Mouse (Mus musculus) midbrain, embryonic 14.5 days (tissue): ENCODE measurements at regions not wholly inside any gene's neighbourhood (a gene's known extent, or its start where the extent isn't known, plus 50 kb on each side); places are given as distances from the start of the nearest gene placed in this dataset.
"Not testable (repeated sequence)": the region's sequence is repeated elsewhere in the genome, so short reads cannot be mapped to it uniquely, and the experiment has no call there.

ENCODE experiments used
- ATAC-seq: fragments of 200-750 bp; cut with Nextera tagmentation; 2 replicates; pipeline ENCODE4 v1.8.0; 2017; ENCODE audit warnings: moderate number of reproducible peaks, moderate library complexity; ENCODE audit not compliant: low FRiP score, low TSS enrichment
- DNase-seq: peaks from one replicate; pipeline ENCODE4 v3.0.0-alpha.2; 2015
- H3K27ac ChIP-seq: fragments of 300-500 bp; sonication (generic); replicated peaks from 2 replicates; pipeline ENCODE4 v1.5.1; 2014; ENCODE audit warnings: mild to moderate bottlenecking, low read depth, low read length, moderate library complexity
- H3K27me3 ChIP-seq: fragments of 300-500 bp; sonication (generic); 2 replicates; pipeline ENCODE4 v1.6.1; 2014; ENCODE audit warnings: low read length, control low read depth, mixed read lengths; ENCODE audit not compliant: control insufficient read depth, insufficient read depth
- H3K36me3 ChIP-seq: fragments of 300-500 bp; sonication (generic); 2 replicates; pipeline ENCODE4 v1.6.1; 2014; ENCODE audit warnings: low read length, control low read depth; ENCODE audit not compliant: control insufficient read depth, insufficient read depth
- H3K4me1 ChIP-seq: fragments of 300-500 bp; sonication (generic); 2 replicates; pipeline ENCODE4 v1.6.1; 2014; ENCODE audit warnings: mild to moderate bottlenecking, antibody characterized with exemption, low read length, control low read depth; ENCODE audit not compliant: control insufficient read depth, insufficient read depth
- H3K4me2 ChIP-seq: fragments of 300-500 bp; sonication (generic); 2 replicates; pipeline ENCODE4 v1.6.1; 2014; ENCODE audit warnings: mild to moderate bottlenecking, low read length, moderate library complexity
- H3K4me3 ChIP-seq: fragments of 300-500 bp; sonication (generic); replicated peaks from 2 replicates; pipeline ENCODE4 v1.5.1; 2014; ENCODE audit warnings: low read depth, low read length
- H3K9ac ChIP-seq: fragments of 300-500 bp; sonication (generic); replicated peaks from 2 replicates; pipeline ENCODE4 v1.6.1; 2014; ENCODE audit warnings: mild to moderate bottlenecking, low read length, moderate library complexity
- H3K9me3 ChIP-seq: fragments of 300-500 bp; sonication (generic); 2 replicates; pipeline ENCODE4 v1.6.1; 2016; ENCODE audit warnings: low read length, control low read depth, mixed read lengths; ENCODE audit not compliant: control insufficient read depth
- WGBS: fragments of 180-500 bp; shearing (Covaris S2); extraction: QIAGEN DNeasy Blood & Tissue Kit; methylation state at CpG from one replicate; pipeline ENCODE4 v1.1.7; 2014; 5-methylcytosine and 5-hydroxymethylcytosine counted together

DNA sequence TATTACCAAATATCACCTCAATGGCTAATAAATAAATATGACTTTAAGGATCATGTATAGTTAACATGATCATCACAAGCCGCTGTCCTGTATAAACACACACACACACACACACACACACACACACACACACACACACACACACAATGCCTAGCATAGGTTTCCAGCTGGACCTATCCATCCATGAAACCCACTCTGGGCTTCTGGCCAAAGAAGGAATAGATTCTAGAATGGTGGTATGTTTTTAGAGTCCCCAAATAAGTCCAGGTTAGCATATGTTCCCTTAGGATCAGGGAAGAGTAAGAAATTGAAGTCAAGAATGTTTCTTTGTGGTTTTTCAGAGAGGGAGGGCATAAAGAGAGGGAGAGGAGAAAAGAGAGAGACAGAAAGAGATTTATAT is 110.6 kb upstream of the Ndn start:
- no peak overlapping the region for H3K4me2 ChIP-seq
- no peaks in the 10 kb centered on the region for H3K27me3 ChIP-seq
- 59% methylated on average over 1 of the region's 1 CpGs for WGBS
- peak; percentile 19 for DNase-seq
- ATAC-seq = no peak
- peaks cover 6% of the 10 kb centered on the region; the same call in 1 of the 2 replicates for H3K4me1 ChIP-seq
- H3K4me3 ChIP-seq = no peak overlapping the region
- H3K36me3 ChIP-seq = no peaks in the 10 kb centered on the region
- no peaks in the 10 kb centered on the region for H3K9me3 ChIP-seq
- H3K27ac ChIP-seq = no peak overlapping the region
- H3K9ac ChIP-seq = no peak overlapping the region

DNA sequence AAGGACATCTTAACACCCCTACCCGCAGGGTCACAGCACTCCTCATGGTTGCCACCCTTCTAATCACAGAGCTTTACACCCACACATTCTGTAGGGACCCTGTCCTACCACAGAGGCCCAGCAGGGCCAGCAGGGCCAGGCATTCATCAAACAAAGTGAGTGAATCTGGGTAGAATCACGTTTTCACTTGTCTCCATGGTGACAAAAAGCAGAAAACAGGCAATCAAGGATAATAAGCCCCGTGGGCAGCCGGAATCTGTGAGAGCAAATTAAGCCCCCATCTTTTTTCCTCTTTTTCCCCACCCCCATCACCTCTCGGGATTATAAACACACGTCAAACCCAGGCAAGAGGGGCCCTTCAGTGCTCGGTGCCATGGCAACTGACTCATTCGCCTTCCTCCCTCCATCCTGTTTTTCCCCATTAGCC is 84.7 kb upstream of the Ndn start:
- Histone ChIP-seq H3K4me1 (no peaks in the 10 kb centered on the region), H3K9me3 (no peaks in the 10 kb centered on the region), H3K4me3 (no peak overlapping the region), H3K27me3 (no peaks in the 10 kb centered on the region), H3K27ac (peak overlapping the region; percentile 88), H3K9ac (no peak overlapping the region), H3K36me3 (no peaks in the 10 kb centered on the region), H3K4me2 (0 out of 2 replicates have a peak overlapping the region, but pooled peaks have one; percentile 17)
- 27% methylated on average over 8 of the region's 8 CpGs for WGBS
- ATAC-seq = peak; percentile 87
- peak; percentile 85 for DNase-seq

DNA sequence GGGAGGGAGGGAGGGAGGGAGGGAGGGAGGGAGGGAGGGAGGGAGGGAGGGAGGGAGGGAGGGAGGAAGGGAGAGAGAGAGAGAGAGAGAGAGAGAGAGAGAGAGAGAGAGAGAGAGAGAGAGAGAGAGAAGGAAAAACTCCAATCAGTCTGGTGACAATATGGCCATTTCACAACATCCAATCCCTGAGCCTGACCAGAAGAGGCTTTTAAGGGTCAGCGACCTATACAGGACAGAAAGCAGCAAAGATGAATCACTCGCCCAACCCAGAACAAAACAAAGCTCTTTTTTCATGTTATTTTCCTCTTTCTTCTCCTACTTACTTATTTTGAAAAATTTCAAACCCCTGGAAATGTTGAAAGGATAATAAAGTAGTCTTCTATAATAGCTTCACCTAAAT is 84.2 kb upstream of the Ndn start:
- not testable (repeated sequence) for DNase-seq, H3K4me2 ChIP-seq, H3K9me3 ChIP-seq, H3K36me3 ChIP-seq, H3K4me3 ChIP-seq, H3K9ac ChIP-seq, ATAC-seq, H3K4me1 ChIP-seq, H3K27me3 ChIP-seq
- WGBS = 44% methylated on average over 2 of the region's 2 CpGs
- H3K27ac ChIP-seq = peak overlapping the region; percentile 88

DNA sequence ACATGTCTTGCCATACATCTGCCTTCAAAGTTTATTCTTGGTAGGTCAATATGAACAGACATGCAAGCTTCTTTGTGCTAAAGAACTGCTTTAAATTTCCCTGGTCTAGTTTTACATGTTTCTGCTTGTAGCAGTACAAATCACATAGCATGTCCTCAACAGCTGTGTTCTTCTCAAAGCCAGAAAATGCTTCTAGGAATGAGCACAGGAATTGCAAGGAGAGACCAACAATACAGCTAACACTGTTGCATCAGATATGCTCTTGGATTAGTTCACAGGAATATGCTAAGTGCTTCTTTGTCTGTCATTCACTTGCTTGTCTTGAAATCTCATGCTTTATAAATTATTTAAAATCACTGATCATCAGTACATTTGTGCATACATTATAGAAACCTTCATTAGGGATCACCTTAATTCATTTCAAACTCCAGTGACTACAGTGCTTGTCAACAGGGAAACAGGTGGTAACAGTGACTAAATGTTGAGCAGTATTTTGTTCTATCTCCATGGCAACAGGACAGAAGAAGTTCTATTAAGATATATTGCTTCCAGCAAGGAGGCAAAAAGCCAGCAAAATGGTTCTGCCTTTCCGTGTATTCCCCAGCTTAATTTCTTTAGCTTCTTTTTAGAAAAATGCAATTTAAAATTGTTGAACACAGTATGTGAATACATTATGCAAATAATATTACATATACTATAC is 77.1 kb upstream of the Ndn start:
- peak overlapping the region; percentile 61 for H3K27ac ChIP-seq
- ATAC-seq = no peak
- H3K4me3 ChIP-seq = no peak overlapping the region
- 47% methylated on average over 1 of the region's 1 CpGs for WGBS
- no peaks in the 10 kb centered on the region for H3K9me3 ChIP-seq
- no peaks in the 10 kb centered on the region for H3K36me3 ChIP-seq
- no peak overlapping the region for H3K9ac ChIP-seq
- H3K4me1 ChIP-seq = peaks cover 7% of the 10 kb centered on the region; the same call in 1 of the 2 replicates
- no peaks in the 10 kb centered on the region for H3K27me3 ChIP-seq
- H3K4me2 ChIP-seq = no peak overlapping the region
- DNase-seq = peak; percentile 62

DNA sequence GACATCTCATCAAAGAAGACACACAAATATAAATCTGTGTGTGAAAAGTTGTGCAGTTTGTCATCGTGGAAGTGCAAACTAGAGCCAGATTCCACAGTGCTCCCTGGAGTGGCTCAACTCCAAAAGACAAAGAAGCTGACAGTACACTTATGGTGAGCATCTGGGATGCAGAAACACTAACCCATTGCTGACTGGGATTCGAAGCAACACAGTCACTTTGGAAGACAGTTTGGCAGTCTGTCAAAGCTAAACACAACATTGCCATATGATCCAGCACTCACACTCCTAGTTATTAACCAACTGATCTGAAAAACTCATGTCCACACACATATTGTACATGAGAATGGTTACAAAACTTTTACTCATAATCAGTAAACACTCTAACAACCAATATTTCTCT is 70.2 kb upstream of the Ndn start:
- no peak overlapping the region for H3K4me2 ChIP-seq
- H3K27ac ChIP-seq = no peak overlapping the region
- H3K27me3 ChIP-seq = no peaks in the 10 kb centered on the region
- DNase-seq (no peak), ATAC-seq (no peak)
- H3K9me3 ChIP-seq = peaks cover 3% of the 10 kb centered on the region; the same call in 1 of the 2 replicates
- H3K4me1 ChIP-seq = no peaks in the 10 kb centered on the region
- 62% methylated on average over 2 of the region's 2 CpGs for WGBS
- no peak overlapping the region for H3K4me3 ChIP-seq
- no peak overlapping the region for H3K9ac ChIP-seq
- no peaks in the 10 kb centered on the region for H3K36me3 ChIP-seq

DNA sequence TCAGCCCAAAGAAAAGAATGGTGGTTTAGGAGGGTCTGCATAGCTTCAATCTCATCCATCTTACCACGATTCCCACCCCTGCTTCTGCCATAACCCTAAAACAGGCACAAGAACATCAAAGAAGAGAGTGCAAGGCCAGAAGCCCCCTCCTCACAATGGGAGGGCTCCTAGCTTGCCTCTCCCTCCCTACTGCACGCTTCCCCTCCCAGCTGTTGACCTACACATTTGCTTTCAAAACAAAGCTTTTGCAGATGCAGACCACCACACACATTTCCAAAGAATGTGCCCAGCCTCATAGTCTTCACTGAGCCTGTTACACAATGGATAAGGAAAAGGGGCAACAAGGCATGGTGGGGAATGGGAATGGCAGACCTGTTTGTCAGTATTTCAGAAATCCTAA is 67.9 kb upstream of the Ndn start:
- H3K4me2 ChIP-seq = no peak overlapping the region
- WGBS = 28% methylated on average over 2 of the region's 2 CpGs
- H3K36me3 ChIP-seq = no peaks in the 10 kb centered on the region
- peaks cover 3% of the 10 kb centered on the region; the same call in 1 of the 2 replicates for H3K9me3 ChIP-seq
- DNase-seq = no peak
- H3K9ac ChIP-seq = no peak overlapping the region
- H3K27me3 ChIP-seq = no peaks in the 10 kb centered on the region
- peak overlapping the region; percentile 49 for H3K27ac ChIP-seq
- ATAC-seq = no peak
- H3K4me3 ChIP-seq = no peak overlapping the region
- no peaks in the 10 kb centered on the region for H3K4me1 ChIP-seq

DNA sequence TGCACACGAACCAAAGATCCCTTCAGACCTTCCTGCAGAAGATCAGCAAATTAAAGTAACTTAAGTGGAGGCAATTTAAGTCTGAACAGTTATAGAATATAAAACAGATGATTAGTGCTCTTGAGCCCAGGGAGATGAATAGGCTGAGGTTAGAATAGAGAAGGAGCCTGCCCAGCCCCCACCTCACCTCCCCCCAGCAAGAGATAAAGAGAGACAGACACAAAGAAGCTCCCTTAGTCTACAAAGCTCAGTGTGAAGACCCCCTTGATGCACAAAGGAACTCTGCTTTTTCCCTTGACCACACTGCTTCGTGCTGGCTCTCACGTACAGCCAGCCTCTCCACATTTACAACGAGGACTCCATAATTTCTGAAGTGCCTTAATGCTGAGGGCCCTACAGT is 67.3 kb upstream of the Ndn start:
- ATAC-seq = peak; percentile 34; the same call in 1 of the 2 replicates
- 40% methylated on average over 4 of the region's 4 CpGs for WGBS
- Histone ChIP-seq H3K9ac (no peak overlapping the region), H3K4me3 (no peak overlapping the region), H3K27ac (peak overlapping the region; percentile 49; the same call in 1 of the 2 replicates), H3K4me1 (no peaks in the 10 kb centered on the region), H3K36me3 (no peaks in the 10 kb centered on the region), H3K4me2 (no peak overlapping the region), H3K9me3 (peaks cover 3% of the 10 kb centered on the region; the same call in 1 of the 2 replicates), H3K27me3 (no peaks in the 10 kb centered on the region)
- peak; percentile 32 for DNase-seq
